Mouse (Mus musculus): ENCODE data around the gene A1cf. TPM values are rescaled to one million over a fixed set of nuclear protein-coding genes. Genes with fewer than 3 reads are reported as not detected.

A1cf gene
- polyA plus RNA-seq (2015; fragmentation: Nextera tagmentation; extraction: Ambion mirVana): not detected in 2 replicates

DNA sequence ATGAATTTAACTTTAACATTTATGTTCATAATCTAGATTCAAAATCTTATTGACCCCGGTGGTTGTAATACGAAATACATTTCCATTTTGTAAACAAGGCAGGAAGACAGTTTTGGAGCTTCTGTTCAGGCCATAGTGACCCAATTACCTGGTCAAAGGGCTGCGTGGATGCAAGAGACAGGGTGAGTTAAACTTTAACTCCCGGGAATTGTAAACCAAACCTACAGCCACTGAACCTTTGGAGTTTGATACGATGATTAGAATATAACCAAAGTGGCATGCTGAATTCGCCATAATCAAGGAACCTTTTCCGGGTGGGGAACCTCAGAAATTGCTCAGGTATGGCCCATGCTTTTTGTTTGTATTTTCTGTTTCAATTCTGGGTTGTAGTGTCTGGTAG is at the start of gene A1cf:
Gene A1cf, plus strand, starts transcription at position 244 of the 400 bp plus-strand sequence.
- H3K27ac ChIP-seq: no peak within 1 kb of the TSS
- H3K4me2 ChIP-seq: no peak within 1 kb of the TSS
- no peaks in the 10 kb centered on the region for H3K9me3 ChIP-seq
- no peak within 1 kb of the TSS for H3K4me3 ChIP-seq
- WGBS: 93% methylated on average over 7 of the region's 7 CpGs
- H3K27me3 ChIP-seq (replicated peaks): no peaks in the 10 kb centered on the region
- no peak within 1 kb of the TSS for H3K9ac ChIP-seq
- no peaks in the 10 kb centered on the region for H3K36me3 ChIP-seq (replicated peaks)
- no peaks in the 10 kb centered on the region for H3K4me1 ChIP-seq
- no peak for ATAC-seq (replicated peaks)

DNA sequence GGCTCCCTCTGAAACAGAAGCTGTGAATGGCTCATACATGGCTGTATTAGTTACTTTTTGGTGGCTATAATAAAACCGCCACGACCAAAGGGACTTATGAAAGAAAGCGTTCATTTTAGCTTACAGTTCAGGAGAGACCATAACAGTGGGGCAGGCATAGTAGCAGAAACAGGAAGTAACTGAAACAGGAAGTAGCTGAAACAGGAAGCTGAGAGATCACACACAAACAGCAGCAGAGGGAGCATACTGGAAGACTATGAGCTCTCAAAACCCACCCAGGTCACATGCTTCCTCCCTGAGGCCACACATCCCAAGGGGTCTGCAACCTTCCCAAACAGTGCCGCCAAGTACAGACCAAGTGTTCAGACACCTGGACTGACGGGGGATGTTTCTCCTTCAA is 34.3 kb upstream of the A1cf start:
- no peak overlapping the region for H3K27ac ChIP-seq
- no peak overlapping the region for H3K4me3 ChIP-seq
- 93% methylated on average over 5 of the region's 5 CpGs for WGBS
- no peak for ATAC-seq (replicated peaks)
- H3K36me3 ChIP-seq (replicated peaks): no peaks in the 10 kb centered on the region
- H3K27me3 ChIP-seq (replicated peaks): no peaks in the 10 kb centered on the region
- H3K4me1 ChIP-seq: no peaks in the 10 kb centered on the region
- no peak overlapping the region for H3K4me2 ChIP-seq
- no peaks in the 10 kb centered on the region for H3K9me3 ChIP-seq
- no peak overlapping the region for H3K9ac ChIP-seq

DNA sequence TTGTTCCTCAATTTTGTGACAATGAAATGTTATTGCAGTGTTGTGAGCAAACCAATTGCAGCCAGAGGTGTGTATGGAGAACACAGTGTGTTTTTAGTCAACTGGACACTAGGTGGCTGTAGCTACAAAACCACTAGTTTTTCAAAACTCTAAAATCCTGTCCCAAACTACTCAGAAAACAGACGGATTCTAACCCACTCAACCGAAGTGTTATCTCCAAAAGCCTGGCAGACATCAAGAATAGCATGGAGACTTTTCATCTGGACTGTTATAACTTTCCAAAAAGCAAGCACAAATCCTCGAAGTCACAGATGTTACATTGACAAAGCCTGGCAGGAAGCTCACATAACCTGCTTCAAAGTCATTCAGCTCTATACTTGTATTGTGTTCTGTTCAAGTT is 6.7 kb upstream of the A1cf start:
- no peak overlapping the region for H3K27ac ChIP-seq
- no peak for ATAC-seq (replicated peaks)
- H3K4me3 ChIP-seq: no peak overlapping the region
- H3K9me3 ChIP-seq: no peaks in the 10 kb centered on the region
- H3K9ac ChIP-seq: no peak overlapping the region
- WGBS: 70% methylated on average over 3 of the region's 3 CpGs
- H3K4me2 ChIP-seq: no peak overlapping the region
- no peaks in the 10 kb centered on the region for H3K4me1 ChIP-seq
- H3K27me3 ChIP-seq (replicated peaks): no peaks in the 10 kb centered on the region
- no peaks in the 10 kb centered on the region for H3K36me3 ChIP-seq (replicated peaks)

DNA sequence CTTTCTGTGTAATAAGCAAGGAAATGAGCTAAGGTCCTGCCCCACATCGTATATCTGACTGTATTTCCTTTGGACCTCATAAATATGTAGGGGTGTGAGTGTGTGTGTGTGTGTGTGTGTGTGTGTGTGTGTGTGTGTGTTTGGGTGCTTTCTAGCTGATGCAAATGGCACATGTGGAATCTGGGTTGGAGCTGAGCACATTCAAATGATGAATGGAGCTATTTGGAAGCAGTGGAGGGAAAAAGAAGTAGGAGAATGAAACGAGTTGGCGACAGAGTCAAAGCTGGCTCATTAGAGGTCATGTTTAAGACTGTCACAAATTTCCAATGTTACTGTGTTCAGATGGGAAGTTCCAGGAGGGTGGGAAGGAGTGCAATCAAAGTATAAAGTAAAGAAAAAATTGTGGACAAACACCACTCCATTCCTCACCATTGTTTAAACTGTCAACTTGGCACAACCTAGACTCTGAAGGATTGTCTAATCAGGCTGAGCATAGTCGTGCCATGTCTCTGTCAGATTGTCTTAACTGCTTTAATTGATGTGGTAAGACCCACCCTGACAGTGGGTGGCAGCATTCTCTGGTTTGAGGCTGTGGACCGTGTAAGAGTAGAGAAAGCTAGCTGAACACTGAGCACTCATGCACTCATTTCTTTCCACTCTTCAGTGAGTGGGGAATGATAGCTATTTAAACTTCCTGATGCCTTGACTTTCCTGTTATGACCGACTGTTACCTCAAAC is 5.9 kb upstream of the A1cf start:
- no peaks in the 10 kb centered on the region for H3K9me3 ChIP-seq
- no peak overlapping the region for H3K4me3 ChIP-seq
- no peak for ATAC-seq (replicated peaks)
- WGBS: 65% methylated on average over 6 of the region's 6 CpGs
- H3K36me3 ChIP-seq (replicated peaks): no peaks in the 10 kb centered on the region
- H3K27me3 ChIP-seq (replicated peaks): no peaks in the 10 kb centered on the region
- no peak overlapping the region for H3K27ac ChIP-seq
- H3K9ac ChIP-seq: no peak overlapping the region
- H3K4me2 ChIP-seq: no peak overlapping the region
- H3K4me1 ChIP-seq: no peaks in the 10 kb centered on the region

DNA sequence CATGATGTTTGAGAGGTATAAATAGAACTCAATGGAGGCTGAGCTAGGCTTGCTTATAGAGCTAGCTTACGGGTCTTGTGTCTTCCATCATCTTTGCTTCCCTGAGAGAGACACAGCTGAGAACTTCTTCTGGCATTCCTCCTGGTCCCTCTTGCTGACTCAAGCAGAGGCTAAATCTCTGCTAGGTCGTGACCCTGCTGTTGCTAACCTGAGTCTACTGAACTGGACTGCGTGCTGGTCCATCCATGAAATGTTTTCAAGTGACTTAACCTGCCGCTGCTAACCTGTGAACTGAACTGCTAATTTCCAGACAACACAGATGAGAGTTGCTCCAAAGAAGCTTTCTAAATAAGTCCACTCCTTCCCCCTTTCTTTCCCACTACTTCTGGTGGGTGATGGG is 3.1 kb upstream of the A1cf start:
- Histone ChIP-seq H3K27ac (no peak overlapping the region), H3K4me1 (no peaks in the 10 kb centered on the region), H3K36me3 (replicated peaks) (no peaks in the 10 kb centered on the region), H3K4me2 (no peak overlapping the region), H3K4me3 (no peak overlapping the region), H3K9me3 (no peaks in the 10 kb centered on the region), H3K9ac (no peak overlapping the region), H3K27me3 (replicated peaks) (no peaks in the 10 kb centered on the region)
- ATAC-seq (replicated peaks): no peak
- WGBS: 82% methylated on average over 4 of the region's 4 CpGs

DNA sequence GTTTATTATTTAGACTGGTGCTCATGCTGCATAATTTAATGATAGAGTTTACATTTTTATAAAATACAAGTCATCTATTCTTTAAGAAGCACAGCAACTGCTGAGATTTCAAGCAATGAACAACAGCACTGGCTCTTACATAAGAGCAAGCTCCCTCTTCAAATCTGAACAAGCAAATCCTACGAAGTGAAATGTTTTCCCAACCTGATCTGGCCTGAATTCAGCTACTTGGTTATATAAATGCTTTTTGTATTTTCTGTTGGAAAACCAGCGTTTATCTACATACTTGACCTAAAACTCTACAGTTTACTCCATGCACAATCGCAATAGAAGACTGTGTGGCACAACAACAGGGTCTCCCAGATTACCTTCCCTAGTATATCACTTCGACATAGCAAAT is 488 bp upstream of the A1cf start:
- no peaks in the 10 kb centered on the region for H3K36me3 ChIP-seq (replicated peaks)
- no peak overlapping the region for H3K9ac ChIP-seq
- no peak overlapping the region for H3K4me3 ChIP-seq
- ATAC-seq (replicated peaks): no peak
- H3K9me3 ChIP-seq: no peaks in the 10 kb centered on the region
- H3K4me2 ChIP-seq: no peak overlapping the region
- no peaks in the 10 kb centered on the region for H3K4me1 ChIP-seq
- 90% methylated on average over 4 of the region's 4 CpGs for WGBS
- H3K27me3 ChIP-seq (replicated peaks): no peaks in the 10 kb centered on the region
- H3K27ac ChIP-seq: no peak overlapping the region

DNA sequence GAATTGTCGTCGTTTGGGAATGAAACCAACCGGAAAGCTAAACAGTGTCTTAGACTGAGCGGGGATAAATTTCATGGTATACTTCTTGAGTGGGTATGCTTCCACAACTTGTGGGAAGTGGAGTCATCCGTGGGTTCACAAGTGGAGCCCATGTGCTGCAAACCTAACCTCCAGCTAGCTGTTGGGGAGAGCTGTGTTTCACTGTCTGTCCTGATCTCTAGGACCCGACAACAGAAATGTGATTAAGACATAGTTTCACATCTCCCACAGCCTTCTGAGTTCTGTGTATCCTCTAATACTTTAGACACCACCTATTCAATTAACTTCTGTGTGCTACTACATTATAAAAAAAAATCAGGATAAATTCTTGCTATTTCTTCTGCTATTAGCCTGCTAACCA is 407 bp downstream of the A1cf start:
- no peak for ATAC-seq (replicated peaks)
- no peak overlapping the region for H3K4me3 ChIP-seq
- WGBS: 89% methylated on average over 6 of the region's 6 CpGs
- no peak overlapping the region for H3K4me2 ChIP-seq
- no peaks in the 10 kb centered on the region for H3K9me3 ChIP-seq
- no peaks in the 10 kb centered on the region for H3K4me1 ChIP-seq
- no peaks in the 10 kb centered on the region for H3K36me3 ChIP-seq (replicated peaks)
- H3K9ac ChIP-seq: no peak overlapping the region
- H3K27me3 ChIP-seq (replicated peaks): no peaks in the 10 kb centered on the region
- no peak overlapping the region for H3K27ac ChIP-seq

DNA sequence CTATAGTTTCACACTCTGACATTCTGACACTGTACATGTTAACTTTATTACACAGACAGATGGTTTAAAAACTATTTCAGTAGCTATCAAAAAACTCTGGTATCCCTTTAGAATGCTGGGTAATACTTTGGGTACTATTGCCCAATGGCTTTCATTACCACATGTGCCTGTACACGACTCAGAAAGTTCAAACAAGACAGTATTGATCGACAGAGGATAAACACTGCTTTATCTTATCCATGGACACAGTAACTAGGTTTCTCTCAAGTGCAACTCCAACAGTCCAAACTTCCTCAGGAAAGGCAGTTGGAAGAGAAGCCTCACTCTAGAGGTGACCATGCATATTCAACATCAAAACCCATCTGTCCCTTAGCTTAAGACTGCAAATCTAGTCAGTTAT is 2.8 kb downstream of the A1cf start:
- Histone ChIP-seq H3K9ac (no peak overlapping the region), H3K27me3 (replicated peaks) (no peaks in the 10 kb centered on the region)

DNA sequence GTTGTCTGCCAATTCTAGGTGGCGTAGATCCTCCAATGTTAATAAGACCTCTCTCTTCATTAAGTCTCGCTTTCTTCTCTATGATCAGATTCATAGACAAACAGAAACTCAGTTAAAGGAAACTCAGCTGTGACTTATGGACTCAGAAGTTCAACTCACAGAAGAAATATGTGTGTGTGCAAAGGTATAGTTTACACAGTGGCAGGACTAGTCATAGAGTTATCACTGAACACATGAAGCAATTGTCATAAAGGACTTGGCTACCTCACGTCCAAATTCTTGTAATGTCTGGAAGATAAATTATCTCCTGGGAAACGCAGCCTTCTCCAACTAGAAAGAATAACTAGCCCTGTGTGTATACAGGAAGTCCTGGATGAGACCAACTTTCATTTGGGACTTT is 9.4 kb downstream of the A1cf start:
- Histone ChIP-seq H3K27me3 (replicated peaks) (no peaks in the 10 kb centered on the region), H3K9ac (no peak overlapping the region), H3K36me3 (replicated peaks) (no peaks in the 10 kb centered on the region), H3K9me3 (no peaks in the 10 kb centered on the region), H3K4me1 (no peaks in the 10 kb centered on the region), H3K4me3 (no peak overlapping the region), H3K27ac (no peak overlapping the region), H3K4me2 (no peak overlapping the region)
- ATAC-seq (replicated peaks): no peak
- WGBS: 74% methylated on average over 4 of the region's 4 CpGs

More for the DNA sequence above, 2.8 kb downstream of the A1cf start:
- Histone ChIP-seq H3K36me3 (replicated peaks) (no peaks in the 10 kb centered on the region), H3K4me3 (no peak overlapping the region), H3K4me1 (no peaks in the 10 kb centered on the region), H3K9me3 (no peaks in the 10 kb centered on the region), H3K4me2 (no peak overlapping the region), H3K27ac (no peak overlapping the region)
- WGBS: 85% methylated on average over 2 of the region's 2 CpGs
- no peak for ATAC-seq (replicated peaks)

DNA sequence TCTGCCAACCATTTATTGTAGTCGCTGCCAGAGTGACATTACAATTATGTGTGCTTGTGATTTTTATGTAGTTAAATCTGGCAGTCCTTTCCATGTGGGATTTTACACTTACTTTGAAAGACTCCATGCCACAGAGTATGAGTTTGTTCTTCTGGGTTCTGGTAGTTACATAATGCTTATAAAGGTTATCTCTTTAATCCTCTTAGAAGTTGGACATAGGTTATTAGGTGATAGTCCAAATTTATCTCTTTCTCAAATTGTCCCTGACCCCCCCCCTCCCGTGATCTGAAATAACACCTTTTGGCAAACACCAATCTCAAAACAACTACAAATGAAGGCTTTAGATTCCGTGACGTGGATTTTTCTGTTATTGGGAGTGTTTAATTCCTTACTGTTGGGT is 16.0 kb downstream of the A1cf start:
- no peak overlapping the region for H3K4me3 ChIP-seq
- no peak overlapping the region for H3K27ac ChIP-seq
- no peaks in the 10 kb centered on the region for H3K9me3 ChIP-seq
- WGBS: 85% methylated on average over 4 of the region's 4 CpGs
- H3K36me3 ChIP-seq (replicated peaks): no peaks in the 10 kb centered on the region
- no peaks in the 10 kb centered on the region for H3K4me1 ChIP-seq
- ATAC-seq (replicated peaks): no peak
- no peaks in the 10 kb centered on the region for H3K27me3 ChIP-seq (replicated peaks)
- no peak overlapping the region for H3K9ac ChIP-seq
- no peak overlapping the region for H3K4me2 ChIP-seq

DNA sequence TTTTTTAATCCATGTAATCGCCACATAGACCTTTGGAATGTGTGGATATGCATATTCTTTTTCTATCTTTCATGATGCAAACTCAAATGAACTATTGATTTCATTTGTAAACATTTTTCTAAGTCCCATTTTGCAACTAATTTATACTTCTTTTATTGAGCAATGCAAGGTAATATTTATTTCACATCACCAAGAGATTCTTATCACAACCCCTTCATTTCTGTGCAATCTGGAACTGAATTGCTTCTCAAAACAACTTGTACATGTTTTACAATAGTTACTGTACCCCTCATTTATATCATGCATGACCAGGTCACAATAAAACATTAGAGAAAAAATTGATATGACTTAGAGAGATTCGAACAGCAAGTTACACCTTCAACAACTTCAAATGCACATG is 18.7 kb downstream of the A1cf start:
- H3K27me3 ChIP-seq (replicated peaks): no peaks in the 10 kb centered on the region
- H3K4me3 ChIP-seq: no peak overlapping the region
- WGBS: 95% methylated on average over 2 of the region's 2 CpGs
- no peak overlapping the region for H3K27ac ChIP-seq
- H3K4me2 ChIP-seq: no peak overlapping the region
- H3K36me3 ChIP-seq (replicated peaks): no peaks in the 10 kb centered on the region
- no peak for ATAC-seq (replicated peaks)
- H3K9me3 ChIP-seq: no peaks in the 10 kb centered on the region
- no peaks in the 10 kb centered on the region for H3K4me1 ChIP-seq
- H3K9ac ChIP-seq: no peak overlapping the region

DNA sequence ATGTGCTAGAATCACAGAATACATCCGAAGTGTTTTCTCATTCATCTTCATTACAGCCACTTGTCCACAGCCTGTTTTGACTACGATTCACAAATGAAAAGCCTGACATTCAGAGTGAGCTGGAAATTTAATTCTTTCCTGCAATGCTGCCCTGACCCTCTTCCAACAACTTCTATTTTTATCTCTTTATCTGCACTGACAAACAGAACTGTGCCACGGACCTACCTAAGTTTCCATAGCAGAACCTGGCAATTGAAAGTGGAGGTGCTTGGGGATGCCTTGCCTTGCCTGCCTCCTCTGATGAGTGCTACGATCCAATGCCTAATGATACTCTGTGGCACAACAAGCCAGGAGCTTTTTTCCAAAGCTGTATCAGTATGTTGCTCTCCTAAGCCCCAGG is 21.4 kb downstream of the A1cf start:
- Histone ChIP-seq H3K4me1 (no peaks in the 10 kb centered on the region), H3K9ac (no peak overlapping the region), H3K27ac (no peak overlapping the region), H3K27me3 (replicated peaks) (no peaks in the 10 kb centered on the region), H3K4me2 (no peak overlapping the region), H3K4me3 (no peak overlapping the region), H3K36me3 (replicated peaks) (no peaks in the 10 kb centered on the region), H3K9me3 (no peaks in the 10 kb centered on the region)
- no peak for ATAC-seq (replicated peaks)
- WGBS: 85% methylated on average over 4 of the region's 4 CpGs

DNA sequence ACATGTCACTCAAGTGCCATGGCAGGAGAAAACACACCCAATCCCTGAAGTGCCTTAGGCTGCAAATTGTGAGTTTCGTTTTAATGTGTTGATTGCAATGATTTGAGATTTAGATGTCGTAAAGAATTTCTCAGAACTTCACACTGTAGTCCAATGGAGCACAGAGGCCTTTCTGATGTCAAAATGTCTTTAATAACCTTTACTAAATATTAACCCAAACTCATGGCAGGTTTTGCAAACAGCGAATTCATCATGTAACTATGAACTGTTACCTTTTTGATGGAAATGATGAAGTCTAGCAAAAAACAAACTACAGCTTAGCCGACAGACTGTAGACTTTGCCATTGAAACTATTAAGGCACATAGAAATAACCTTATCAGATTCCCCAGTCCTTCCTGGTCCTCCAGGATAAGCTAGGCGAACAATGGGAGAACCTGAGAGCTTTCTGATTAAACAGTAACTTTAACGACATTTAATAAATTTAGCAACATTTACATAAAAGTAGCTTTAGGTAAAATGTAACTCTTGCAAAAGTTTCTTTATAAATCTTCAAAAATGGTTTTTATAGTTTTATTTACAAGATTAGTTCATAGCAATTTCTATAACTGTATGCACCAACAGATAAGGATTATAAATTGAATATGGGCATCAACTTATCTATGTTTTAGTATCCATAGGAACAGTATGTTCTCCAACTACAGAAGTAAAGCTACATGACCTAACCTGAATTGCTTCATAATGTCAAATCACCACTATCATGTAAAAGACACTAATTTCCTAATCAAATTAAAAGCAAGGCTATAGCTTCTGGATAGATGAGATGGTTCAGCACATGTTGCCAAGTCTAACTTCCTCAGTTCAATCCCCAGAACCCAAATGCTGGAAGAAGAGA is 22.7 kb downstream of the A1cf start:
- H3K27me3 ChIP-seq (replicated peaks): no peaks in the 10 kb centered on the region
- H3K27ac ChIP-seq: no peak overlapping the region
- no peaks in the 10 kb centered on the region for H3K4me1 ChIP-seq
- H3K4me3 ChIP-seq: no peak overlapping the region
- no peak overlapping the region for H3K4me2 ChIP-seq
- no peak overlapping the region for H3K9ac ChIP-seq
- WGBS: 88% methylated on average over 6 of the region's 6 CpGs
- no peak for ATAC-seq (replicated peaks)
- no peaks in the 10 kb centered on the region for H3K9me3 ChIP-seq
- no peaks in the 10 kb centered on the region for H3K36me3 ChIP-seq (replicated peaks)
